Mouse (Mus musculus): ENCODE results near the gene Mrps14.

Gene Mrps14

GRCm38 (mm10) chr1:160227196-160227595 lies 32.2 kb downstream of the Mrps14 start:
- in situ Hi-C loops (cut with MboI, MseI), result no loop called here

GRCm38 (mm10) chr1:160227850-160228249 lies 32.8 kb downstream of the Mrps14 start:
- in situ Hi-C loops (cut with MboI, MseI), result no loop called here

GRCm38 (mm10) chr1:160231013-160231412 lies 36.0 kb downstream of the Mrps14 start:
- in situ Hi-C loops (cut with MboI, MseI), result loop anchor here (10.0 kb wide), 1 partner anchor 144 kb away; no protein-coding TSS in a partner anchor

- in situ Hi-C loops (cut with MboI, MseI), result loop anchor here (10.0 kb wide), 1 partner anchor 143 kb away; no protein-coding TSS in a partner anchor
Measured at GRCm38 (mm10) chr1:160232113-160232512, 37.1 kb downstream of the Mrps14 start.

- in situ Hi-C loops (cut with MboI, MseI), result loop anchor here (10.0 kb wide), 1 partner anchor 141 kb away; no protein-coding TSS in a partner anchor
Measured at GRCm38 (mm10) chr1:160233921-160234320, 38.9 kb downstream of the Mrps14 start.

- in situ Hi-C loops (cut with MboI, MseI), result loop anchor here (10.0 kb wide), 1 partner anchor 137 kb away; no protein-coding TSS in a partner anchor
Measured at GRCm38 (mm10) chr1:160237981-160238380, 43.0 kb downstream of the Mrps14 start.

GRCm38 (mm10) chr1:160238852-160239443 lies 43.9 kb downstream of the Mrps14 start:
- in situ Hi-C loops (cut with MboI, MseI), result loop anchor here (10.0 kb wide), 1 partner anchor 136 kb away; no protein-coding TSS in a partner anchor

GRCm38 (mm10) chr1:160240091-160240490 lies 45.1 kb downstream of the Mrps14 start:
- in situ Hi-C loops (cut with MboI, MseI), result no loop called here

- in situ Hi-C loops (cut with MboI, MseI), result no loop called here
Measured at GRCm38 (mm10) chr1:160244689-160245088, 49.7 kb downstream of the Mrps14 start.

GRCm38 (mm10) chr1:160245954-160246353 lies 50.9 kb downstream of the Mrps14 start:
- in situ Hi-C loops (cut with MboI, MseI), result no loop called here

GRCm38 (mm10) chr1:160246844-160247243 lies 51.8 kb downstream of the Mrps14 start:
- in situ Hi-C loops (cut with MboI, MseI), result no loop called here

- in situ Hi-C loops (cut with MboI, MseI), result no loop called here
Measured at GRCm38 (mm10) chr1:160247473-160247872, 52.5 kb downstream of the Mrps14 start.

- in situ Hi-C loops (cut with MboI, MseI), result no loop called here
Measured at GRCm38 (mm10) chr1:160249786-160250185, 54.8 kb downstream of the Mrps14 start.

- in situ Hi-C loops (cut with MboI, MseI), result no loop called here
Measured at GRCm38 (mm10) chr1:160250782-160251181, 55.8 kb downstream of the Mrps14 start.

GRCm38 (mm10) chr1:160251388-160252007 lies 56.5 kb downstream of the Mrps14 start:
- in situ Hi-C loops (cut with MboI, MseI), result no loop called here
